ENCODE assay signal across 8 mouse cellular contexts in the genomic region with DNA sequence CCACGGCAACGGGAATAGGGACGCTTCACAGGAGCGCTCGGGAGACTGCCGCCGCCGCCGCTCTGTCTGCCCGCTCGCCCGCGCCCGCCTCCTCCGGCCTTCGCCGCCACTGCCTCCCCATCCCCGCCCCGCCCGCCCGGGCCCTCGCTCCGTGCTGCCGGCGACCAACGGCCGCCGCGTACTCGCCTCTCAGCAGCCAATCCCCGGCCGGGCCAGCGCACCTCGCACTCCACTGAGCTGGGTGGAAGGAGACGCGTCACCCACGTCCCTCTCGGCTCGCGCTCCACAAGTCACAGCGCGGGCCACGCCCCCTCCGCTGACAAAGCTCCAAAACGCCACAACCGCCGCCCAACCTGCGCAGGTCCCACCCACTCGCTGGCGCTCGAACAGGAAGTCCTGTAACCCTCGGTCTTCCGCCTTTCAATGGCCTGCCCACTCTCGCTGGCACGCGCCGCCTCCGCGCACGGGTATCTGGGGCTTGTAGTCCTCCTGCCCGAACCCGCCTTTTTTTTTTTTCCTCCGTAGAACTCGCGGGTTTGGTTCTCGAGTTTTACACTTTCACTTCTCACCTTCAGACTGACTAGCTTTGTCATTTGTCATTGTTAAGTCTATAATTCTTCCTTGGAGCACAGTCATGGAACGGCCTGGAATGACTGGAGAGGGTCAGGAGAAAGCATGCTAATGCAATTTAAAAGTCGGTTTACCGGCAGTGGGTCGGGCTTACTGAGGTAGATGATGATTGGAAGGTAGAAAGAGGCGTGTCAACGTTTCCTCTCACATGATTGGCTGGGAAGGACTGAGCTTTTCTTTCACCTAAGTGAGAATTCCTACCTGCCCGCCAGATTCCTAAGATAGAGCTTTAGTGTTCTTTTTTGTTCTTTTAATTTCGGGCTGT. TPM values are rescaled to one million over a fixed set of nuclear protein-coding genes. Genes with fewer than 3 reads are reported as not detected.
DNase-seq lines count a peak whose midpoint lies in the region; ATAC-seq lines count a peak whose summit lies in the region.

Gene Suco, minus strand, starts transcription at position 130 of the 895 bp plus-strand sequence.

- peak within 1 kb of the TSS; percentile 76 for H3K4me2 ChIP-seq in hindbrain, embryonic 12.5 days (replicated peaks)

- peak within 1 kb of the TSS; percentile 93 for H3K9ac ChIP-seq in hindbrain, embryonic 12.5 days

- DNase-seq in NIH3T3 (ENCODE audit: low read depth), result peak; percentile 100
- DNase-seq in cerebellum, postnatal 10 days, result peak; percentile 100
- DNase-seq in frontal cortex, postnatal 10 days (ENCODE audit: low spot score in 2 of 2), result peak; percentile 100
- DNase-seq in layer of hippocampus, postnatal 14 days (ENCODE audit: low spot score in 2 of 2), result peak; percentile 99 to 100
- DNase-seq in lung, postnatal 14 days, result peak; percentile 99
- DNase-seq in retina, adult 2 months (ENCODE audit: low read depth, low spot score), result peak; percentile 96
- peak; percentile 99 to 100 for DNase-seq in thymus, postnatal 36 days

- under 1% methylated on average over 48 of the region's 74 CpGs for WGBS in hindbrain, embryonic 12.5 days

- no peaks in the 10 kb centered on the region for H3K27me3 ChIP-seq in hindbrain, embryonic 12.5 days

- H3K27ac ChIP-seq in hindbrain, embryonic 12.5 days, result peak within 1 kb of the TSS; percentile 97

- peaks cover 25% of the 10 kb centered on the region for H3K4me1 ChIP-seq in hindbrain, embryonic 12.5 days

- H3K9me3 ChIP-seq in hindbrain, embryonic 12.5 days (replicated peaks), result no peaks in the 10 kb centered on the region

- H3K4me3 ChIP-seq in hindbrain, embryonic 12.5 days, result peak within 1 kb of the TSS; percentile 73

- H3K36me3 ChIP-seq in hindbrain, embryonic 12.5 days, result no peaks in the 10 kb centered on the region

- peak; percentile 99 for ATAC-seq in hindbrain, embryonic 12.5 days (ENCODE audit: low FRiP score)

RNA-seq across cellular contexts. Expression of gene Suco, which starts in this region (rescaled TPM):
- polyA plus RNA-seq in hindbrain, embryonic 12.5 days (2016; fragmentation: Nextera tagmentation; extraction: Ambion mirVana), result 39.4 and 44.2 TPM in 2 replicates
- 10 to 100 TPM; 28.8 to 36.6 TPM for total RNA-seq in layer of hippocampus, postnatal 14 days (2021)

Comparison
In these comparisons a context has a peak if more than half of its experiments do, and no peak if none do; other contexts are left out.
1. Peak in every context shown above with its lines: DNase-seq, ATAC-seq, H3K4me3 ChIP-seq and H3K27ac ChIP-seq.